Mouse (Mus musculus) ES-Bruce4 (cell line): ENCODE measurements at regions not wholly inside any gene's neighbourhood (a gene's known extent, or its start where the extent isn't known, plus 50 kb on each side); places are given as distances from the start of the nearest gene placed in this dataset.

Source experiments
- H3K27ac ChIP-seq: 2 replicates; pipeline ENCODE4 v1.5.1; 2012; ENCODE audit warnings: low read length, inconsistent platforms; ENCODE audit not compliant: insufficient read depth
- H3K27me3 ChIP-seq: 2 replicates; pipeline ENCODE4 v1.6.1; 2012; ENCODE audit warnings: mild to moderate bottlenecking, low read length, inconsistent platforms; ENCODE audit not compliant: control insufficient read depth, poor library complexity, insufficient read depth, severe bottlenecking
- H3K36me3 ChIP-seq: 2 replicates; pipeline ENCODE4 v1.6.1; 2012; ENCODE audit warnings: inconsistent platforms, mild to moderate bottlenecking, low read length, moderate library complexity; ENCODE audit not compliant: control insufficient read depth, poor library complexity, insufficient read depth, severe bottlenecking
- H3K4me1 ChIP-seq: one replicate; pipeline ENCODE4 v1.8.1; 2011; ENCODE audit warnings: low read length; ENCODE audit not compliant: control insufficient read depth, insufficient read depth
- H3K4me3 ChIP-seq: 2 replicates; pipeline ENCODE4 v1.5.1; 2011; ENCODE audit warnings: low read depth, mild to moderate bottlenecking, low read length
- H3K9ac ChIP-seq: 2 replicates; pipeline ENCODE4 v1.6.1; 2012; ENCODE audit warnings: low read depth, mild to moderate bottlenecking, inconsistent platforms; ENCODE audit not compliant: poor library complexity, severe bottlenecking
- H3K9me3 ChIP-seq: replicated peaks from 2 replicates; pipeline ENCODE4 v1.6.1; 2012; ENCODE audit warnings: mild to moderate bottlenecking, low read length, inconsistent platforms; ENCODE audit not compliant: control insufficient read depth, poor library complexity, insufficient read depth, severe bottlenecking
- CTCF ChIP-seq: IDR thresholded peaks from one replicate; pipeline ENCODE4 v1.8.1; 2011; ENCODE audit warnings: low read depth, low read length
- EP300 ChIP-seq: IDR thresholded peaks from 2 replicates; pipeline ENCODE4 v1.6.1; 2011; ENCODE audit warnings: low read depth, low read length; ENCODE audit not compliant: insufficient read depth
- POLR2A ChIP-seq: IDR thresholded peaks from one replicate; pipeline ENCODE4 v1.8.1; 2011; ENCODE audit warnings: low read length; ENCODE audit not compliant: insufficient read depth

DNA sequence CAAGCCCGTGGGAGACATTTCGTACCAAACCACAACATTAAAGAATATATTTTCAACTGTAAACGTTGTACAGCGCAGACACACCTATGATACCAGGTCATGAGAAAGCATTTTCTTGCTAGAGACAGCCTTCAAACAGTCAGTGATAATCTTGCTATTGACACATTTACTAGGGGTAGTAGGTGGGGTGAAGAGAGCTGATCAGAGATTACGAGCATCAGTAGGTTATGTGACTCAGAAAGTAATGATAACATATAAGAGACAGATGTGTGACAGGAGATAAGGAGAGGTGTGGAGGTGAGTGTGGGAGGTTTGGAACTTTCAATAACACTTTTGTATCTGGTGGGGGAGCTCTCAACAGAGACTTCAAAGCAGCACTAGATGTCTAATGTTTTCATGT is 231.5 kb upstream of the Satb1 start:
- Histone ChIP-seq H3K9me3 (no peaks in the 10 kb centered on the region), H3K36me3 (no peaks in the 10 kb centered on the region), H3K27me3 (no peaks in the 10 kb centered on the region), H3K27ac (no peak overlapping the region), H3K9ac (no peak overlapping the region), H3K4me1 (no peaks in the 10 kb centered on the region), H3K4me3 (no peak overlapping the region)
- TF ChIP-seq POLR2A: no peak
- TF ChIP-seq EP300: no peak
- TF ChIP-seq CTCF: no peak

- H3K9ac ChIP-seq: no peak overlapping the region
Observed at GRCm38 (mm10) chr17:52063121-52063520, 230.0 kb upstream of the Satb1 start.

DNA sequence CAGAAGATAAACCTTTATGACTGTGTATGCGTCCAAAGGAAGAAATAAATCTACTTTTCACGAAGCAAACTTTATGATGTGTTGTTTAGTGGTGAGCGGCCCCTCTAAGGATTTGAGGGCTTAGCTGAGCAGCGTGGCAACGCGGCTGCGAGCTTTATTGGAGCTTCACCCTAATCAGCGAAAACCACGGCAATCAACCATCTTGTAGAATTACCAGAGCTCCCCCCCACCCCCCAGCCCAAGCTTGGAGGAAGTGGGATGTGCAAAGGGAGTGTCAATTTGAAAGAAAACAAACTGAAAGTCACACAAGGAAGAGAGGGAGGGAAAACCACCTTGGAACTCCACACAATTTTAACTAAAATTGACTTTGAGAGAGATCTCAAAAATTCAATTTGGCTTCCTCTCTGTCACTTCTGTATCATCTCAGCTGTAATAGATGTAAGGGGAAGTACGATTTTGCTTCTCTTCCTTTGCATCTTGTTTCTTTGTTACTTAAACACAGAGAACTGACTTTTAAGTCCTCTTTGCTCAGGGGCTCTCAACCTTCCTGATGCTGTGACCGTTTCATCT is 229.1 kb upstream of the Satb1 start:
- no peak overlapping the region for H3K9ac ChIP-seq
- H3K27me3 ChIP-seq: no peaks in the 10 kb centered on the region
- H3K4me3 ChIP-seq: no peak overlapping the region
- TF ChIP-seq POLR2A: no peak
- TF ChIP-seq CTCF: no peak
- TF ChIP-seq EP300: no peak
- H3K36me3 ChIP-seq: no peaks in the 10 kb centered on the region
- H3K9me3 ChIP-seq: no peaks in the 10 kb centered on the region
- no peak overlapping the region for H3K27ac ChIP-seq
- no peaks in the 10 kb centered on the region for H3K4me1 ChIP-seq

More at GRCm38 (mm10) chr17:52063121-52063520, 230.0 kb upstream of the Satb1 start:
- Histone ChIP-seq H3K9me3 (no peaks in the 10 kb centered on the region), H3K27me3 (no peaks in the 10 kb centered on the region), H3K36me3 (no peaks in the 10 kb centered on the region), H3K4me1 (no peaks in the 10 kb centered on the region), H3K27ac (no peak overlapping the region), H3K4me3 (no peak overlapping the region)
- TF ChIP-seq EP300 (no peak), POLR2A (no peak), CTCF (no peak)

DNA sequence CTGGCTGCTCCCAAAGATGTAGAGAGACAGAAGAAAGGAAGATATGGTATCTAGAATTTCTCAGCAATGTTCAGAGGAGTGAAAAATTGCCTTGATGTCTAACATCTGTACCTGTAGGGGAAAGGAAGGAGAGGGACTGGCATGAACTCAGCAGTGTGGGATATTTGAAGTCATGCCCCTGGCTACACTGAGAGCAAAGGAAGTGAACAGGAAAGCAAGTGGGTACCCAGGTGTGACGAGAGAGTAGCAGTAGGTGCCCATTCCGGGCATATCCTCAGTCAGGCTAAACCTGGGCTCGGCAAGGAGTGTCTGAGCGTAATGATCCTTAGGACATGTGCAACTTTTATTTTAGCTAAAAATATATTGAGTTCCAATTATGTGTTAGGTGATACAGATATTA is 203.4 kb upstream of the Satb1 start:
- TF ChIP-seq EP300: no peak
- no peak for TF ChIP-seq POLR2A
- TF ChIP-seq CTCF: no peak
- Histone ChIP-seq H3K9ac (no peak overlapping the region), H3K4me3 (no peak overlapping the region)

GRCm38 (mm10) chr17:52031079-52031478 is 198.0 kb upstream of the Satb1 start:
- no peaks in the 10 kb centered on the region for H3K9me3 ChIP-seq
- TF ChIP-seq CTCF (no peak), EP300 (no peak)

More for the DNA sequence above, 203.4 kb upstream of the Satb1 start:
- Histone ChIP-seq H3K27ac (no peak overlapping the region), H3K9me3 (no peaks in the 10 kb centered on the region), H3K27me3 (no peaks in the 10 kb centered on the region), H3K4me1 (no peaks in the 10 kb centered on the region), H3K36me3 (no peaks in the 10 kb centered on the region)

DNA sequence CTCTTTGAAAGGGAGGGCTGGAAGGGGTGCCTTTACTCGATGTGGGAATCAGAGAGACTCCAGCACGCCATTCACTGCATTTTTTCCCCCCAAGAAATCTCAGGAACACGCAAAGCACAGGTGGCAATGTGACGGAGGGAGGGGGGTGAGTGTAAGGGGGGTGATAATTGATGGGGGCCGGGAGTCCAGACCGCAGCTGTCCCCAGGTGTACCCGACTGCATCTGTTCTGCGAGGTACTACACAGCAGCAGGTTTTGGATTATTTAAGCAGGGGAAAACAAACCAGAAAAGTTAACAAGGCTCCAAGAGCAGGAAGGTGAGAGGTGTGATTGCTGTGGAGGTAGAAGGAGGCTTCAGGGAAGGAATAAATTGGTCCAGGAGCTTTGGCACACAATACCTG is 153.8 kb upstream of the Satb1 start:
- Histone ChIP-seq H3K36me3 (no peaks in the 10 kb centered on the region), H3K27ac (no peak overlapping the region), H3K9ac (no peak overlapping the region), H3K4me3 (no peak overlapping the region), H3K9me3 (no peaks in the 10 kb centered on the region), H3K27me3 (no peaks in the 10 kb centered on the region), H3K4me1 (no peaks in the 10 kb centered on the region)
- TF ChIP-seq POLR2A (no peak), CTCF (no peak), EP300 (no peak)

More at GRCm38 (mm10) chr17:52031079-52031478, 198.0 kb upstream of the Satb1 start:
- H3K27ac ChIP-seq: no peak overlapping the region
- no peaks in the 10 kb centered on the region for H3K4me1 ChIP-seq
- H3K9ac ChIP-seq: no peak overlapping the region
- H3K4me3 ChIP-seq: no peak overlapping the region
- no peaks in the 10 kb centered on the region for H3K36me3 ChIP-seq
- no peaks in the 10 kb centered on the region for H3K27me3 ChIP-seq
